Mouse (Mus musculus) embryonic facial prominence, embryonic 13.5 days (tissue): ENCODE data around the gene Polq. TPM values are rescaled to one million over a fixed set of nuclear protein-coding genes. Genes with fewer than 3 reads are reported as not detected.

Experiments
- ATAC-seq: fragments of 200-750 bp; cut with Nextera tagmentation; 2 replicates; pipeline ENCODE4 v1.8.0; 2017; ENCODE audit warnings: low read depth; ENCODE audit not compliant: insufficient number of reproducible peaks, insufficient read depth, low FRiP score, low TSS enrichment
- H3K27ac ChIP-seq: fragments of 300-500 bp; sonication (generic); 2 replicates; pipeline ENCODE4 v1.5.1; 2015; ENCODE audit warnings: moderate library complexity, mild to moderate bottlenecking, inconsistent platforms
- H3K27me3 ChIP-seq: fragments of 300-500 bp; sonication (generic); 2 replicates; pipeline ENCODE4 v1.6.1; 2015; ENCODE audit warnings: mild to moderate bottlenecking, inconsistent platforms
- H3K36me3 ChIP-seq: fragments of 300-500 bp; sonication (generic); 2 replicates; pipeline ENCODE4 v1.6.1; 2015; ENCODE audit warnings: mild to moderate bottlenecking, inconsistent platforms
- H3K4me1 ChIP-seq: fragments of 300-500 bp; sonication (generic); 2 replicates; pipeline ENCODE4 v1.6.1; 2015; ENCODE audit warnings: inconsistent platforms
- H3K4me2 ChIP-seq: fragments of 300-500 bp; sonication (generic); 2 replicates; pipeline ENCODE4 v1.6.1; 2015; ENCODE audit warnings: moderate library complexity, mild to moderate bottlenecking, inconsistent platforms
- H3K4me3 ChIP-seq: fragments of 300-500 bp; sonication (generic); 2 replicates; pipeline ENCODE4 v1.5.1; 2015; ENCODE audit warnings: mild to moderate bottlenecking, inconsistent platforms
- H3K9ac ChIP-seq: fragments of 300-500 bp; sonication (generic); 2 replicates; pipeline ENCODE4 v1.6.1; 2015; ENCODE audit warnings: mild to moderate bottlenecking, inconsistent platforms
- H3K9me3 ChIP-seq: fragments of 300-500 bp; sonication (generic); 2 replicates; pipeline ENCODE4 v1.6.1; 2016; ENCODE audit warnings: inconsistent platforms
- WGBS: fragments of 180-500 bp; shearing (Covaris S2); methylation state at CpG from one replicate; pipeline ENCODE4 v1.1.7; 2015; ENCODE audit warnings: mixed read lengths; 5-methylcytosine and 5-hydroxymethylcytosine counted together
- polyA plus RNA-seq: library from polyadenylated mRNA; unstranded; fragments of >200 nt; fragmentation: Nextera tagmentation; extraction: Ambion mirVana; gene quantifications from 2 replicates; pipeline ENCODE4 v1.2.1, GENCODE M21; 2015

Polq gene
- 9.1 and 9.4 TPM in 2 replicates for polyA plus RNA-seq

DNA sequence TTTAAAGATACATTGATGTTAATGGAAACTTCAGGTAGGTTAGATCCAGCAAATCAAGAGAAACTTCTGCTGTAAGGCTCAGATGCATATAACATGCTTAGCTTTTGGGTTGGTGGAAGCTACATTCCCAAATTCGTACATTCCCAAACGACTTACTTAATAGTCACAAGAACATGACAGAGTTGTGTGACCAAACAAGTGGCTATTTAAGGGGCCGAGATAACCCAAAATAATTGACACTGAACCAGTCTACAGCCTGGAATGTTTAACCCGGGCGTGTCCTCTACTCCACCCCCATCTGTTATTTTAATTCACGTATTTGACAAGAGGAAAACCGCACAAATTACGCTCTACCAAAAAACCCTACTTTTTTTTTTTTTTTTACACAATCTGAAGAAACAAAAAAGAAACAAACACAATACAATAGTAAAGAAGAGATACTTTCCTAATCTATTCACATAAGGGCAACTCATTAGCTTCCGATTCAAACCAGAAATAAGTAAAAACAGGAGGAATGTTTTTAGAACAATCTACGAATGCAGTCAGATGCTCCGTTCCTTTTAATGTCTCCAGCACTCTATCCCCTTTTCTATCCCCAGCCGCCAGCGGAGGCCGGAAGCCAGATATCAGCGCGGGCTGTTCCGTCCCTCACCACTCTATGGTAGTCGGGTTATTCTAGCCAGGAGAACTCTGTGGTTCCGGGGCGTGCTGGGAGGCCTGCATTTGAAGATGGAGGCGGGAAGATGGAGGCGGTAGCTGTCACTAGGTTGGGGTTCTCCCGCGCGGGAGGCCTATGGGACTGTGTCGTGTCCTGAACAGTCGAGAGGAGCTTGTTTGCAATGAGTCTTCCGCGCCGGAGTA, at the start of gene Polq:
Gene Polq, plus strand, starts transcription at position 726 of the 861 bp plus-strand sequence.
- Histone ChIP-seq H3K4me3 (peak within 1 kb of the TSS; percentile 73), H3K4me1 (peaks cover 14% of the 10 kb centered on the region), H3K9ac (peak within 1 kb of the TSS; percentile 79), H3K27ac (no peak within 1 kb of the TSS), H3K4me2 (peak within 1 kb of the TSS; percentile 82), H3K9me3 (no peaks in the 10 kb centered on the region), H3K36me3 (peaks cover 8% of the 10 kb centered on the region; the same call in 1 of the 2 replicates), H3K27me3 (no peaks in the 10 kb centered on the region)
- peak; percentile 91 for ATAC-seq
- 4% methylated on average over 30 of the region's 30 CpGs for WGBS

DNA sequence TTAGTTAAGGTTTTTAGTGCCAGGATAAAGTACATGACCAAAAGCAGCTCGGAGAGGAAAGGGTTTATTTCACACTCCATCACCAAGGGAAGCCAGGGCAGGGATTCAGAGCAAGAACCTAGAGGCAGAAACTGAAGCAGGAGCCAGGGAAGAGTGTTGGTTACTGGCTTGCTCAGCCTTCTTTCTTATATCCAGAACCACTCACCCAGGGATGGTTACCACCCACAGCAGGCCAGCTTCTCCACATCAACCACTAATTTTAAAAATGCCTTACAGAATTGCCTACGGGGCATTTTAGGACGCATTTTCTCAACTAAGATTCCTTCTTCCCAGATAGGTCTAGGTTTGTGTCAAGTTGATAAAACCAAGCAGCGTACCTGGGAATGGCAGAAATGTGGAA, 48.2 kb upstream of the Polq start:
- no peak overlapping the region for H3K4me3 ChIP-seq
- no peaks in the 10 kb centered on the region for H3K27me3 ChIP-seq
- no peaks in the 10 kb centered on the region for H3K9me3 ChIP-seq
- H3K4me2 ChIP-seq = no peak overlapping the region
- H3K4me1 ChIP-seq = no peaks in the 10 kb centered on the region
- H3K36me3 ChIP-seq = no peaks in the 10 kb centered on the region
- no peak overlapping the region for H3K27ac ChIP-seq
- ATAC-seq = no peak
- no peak overlapping the region for H3K9ac ChIP-seq
- WGBS = 82% methylated on average over 4 of the region's 4 CpGs

DNA sequence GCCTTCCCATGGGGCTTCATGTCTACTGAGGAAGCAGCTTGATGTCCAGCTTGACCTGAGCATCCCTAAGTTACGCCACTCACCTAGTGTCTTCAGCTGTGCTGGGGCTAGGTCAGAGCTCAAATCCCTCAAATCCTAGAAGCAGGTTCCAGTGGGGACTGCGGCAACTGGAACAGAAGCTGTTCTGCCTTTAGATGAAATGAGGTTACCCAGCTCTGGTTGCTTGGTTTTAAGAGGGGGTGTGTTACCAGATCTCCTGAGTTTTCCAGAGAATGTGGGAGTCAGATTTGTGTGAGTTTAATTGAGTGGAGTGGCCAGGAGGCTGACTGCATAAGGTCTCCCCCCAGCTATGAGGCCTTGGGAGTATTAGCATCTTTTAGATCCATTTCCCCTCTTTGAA, 32.5 kb upstream of the Polq start:
- Histone ChIP-seq H3K9ac (no peak overlapping the region), H3K27ac (no peak overlapping the region), H3K27me3 (no peaks in the 10 kb centered on the region), H3K4me3 (no peak overlapping the region), H3K9me3 (peaks cover 3% of the 10 kb centered on the region; the same call in 1 of the 2 replicates), H3K4me2 (no peak overlapping the region), H3K4me1 (no peaks in the 10 kb centered on the region), H3K36me3 (no peaks in the 10 kb centered on the region)
- no peak for ATAC-seq
- 90% methylated on average over 2 of the region's 2 CpGs for WGBS

DNA sequence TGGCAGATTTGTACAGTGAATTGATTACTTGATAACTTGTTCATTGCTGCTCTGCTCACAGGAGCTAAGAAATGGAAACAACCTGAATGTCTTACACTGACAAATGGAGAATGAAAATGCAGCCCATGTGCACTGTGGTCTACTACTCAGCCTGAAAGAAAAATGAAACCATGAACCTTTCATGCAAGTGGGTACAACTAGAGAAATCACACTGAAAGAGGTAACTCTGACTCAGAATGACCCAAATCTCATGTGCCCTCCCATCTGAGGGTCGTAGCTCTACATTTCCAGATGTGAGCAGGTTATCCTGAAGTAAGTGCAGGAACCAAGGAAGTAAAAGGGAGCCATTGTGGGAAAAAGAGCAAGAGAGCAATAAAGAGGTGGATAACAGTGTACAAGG, 27.8 kb upstream of the Polq start:
- Histone ChIP-seq H3K27me3 (no peaks in the 10 kb centered on the region), H3K4me3 (no peak overlapping the region), H3K9me3 (peaks cover 3% of the 10 kb centered on the region; the same call in 1 of the 2 replicates), H3K4me2 (no peak overlapping the region), H3K4me1 (0 out of 2 replicates have a peak, but pooled peaks cover under 1% of the 10 kb centered on the region), H3K27ac (no peak overlapping the region), H3K36me3 (no peaks in the 10 kb centered on the region), H3K9ac (no peak overlapping the region)
- WGBS = 78% methylated on average over 1 of the region's 1 CpGs
- no peak for ATAC-seq

DNA sequence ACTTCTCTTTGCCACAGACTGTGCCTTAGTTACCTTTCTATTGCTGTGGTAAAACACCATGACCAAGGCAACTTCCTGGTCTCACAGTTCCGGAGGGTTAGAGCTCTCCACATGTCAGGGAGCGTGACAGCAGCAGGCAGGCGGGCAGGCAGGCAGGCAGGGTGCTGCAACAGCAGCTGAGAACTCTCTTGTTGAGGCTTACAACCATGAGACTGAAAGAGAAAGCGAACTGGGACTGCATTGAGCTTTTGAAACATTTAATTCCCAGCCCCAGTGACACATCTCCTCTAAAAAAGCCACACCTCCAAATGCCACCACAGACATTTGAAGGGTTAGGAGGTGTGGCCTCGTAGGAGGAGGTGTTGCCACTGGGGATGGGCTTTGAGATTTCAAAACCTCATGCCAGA, 25.9 kb upstream of the Polq start:
- WGBS = 61% methylated on average over 5 of the region's 5 CpGs

DNA sequence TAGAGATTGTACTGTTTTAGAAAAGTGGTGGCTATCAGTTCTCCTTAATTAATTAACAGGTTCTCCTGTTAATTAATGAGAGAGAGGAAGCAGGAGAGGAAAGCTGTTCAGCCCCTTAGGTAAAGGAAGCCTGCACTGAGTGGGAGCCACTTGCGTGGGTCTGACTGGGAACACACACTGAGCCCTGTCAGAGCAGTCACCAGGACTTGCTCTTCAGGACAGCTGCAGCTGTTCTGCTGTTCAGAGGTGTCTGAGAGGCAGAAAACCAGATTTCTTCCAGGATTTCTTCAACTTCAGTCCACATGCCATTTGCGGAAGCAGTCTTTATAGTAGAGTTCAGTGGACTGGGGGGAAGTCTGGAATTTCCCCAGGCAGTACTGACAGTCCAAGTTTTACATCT, 24.2 kb upstream of the Polq start:
- Histone ChIP-seq H3K27ac (no peak overlapping the region), H3K9me3 (no peaks in the 10 kb centered on the region), H3K4me3 (no peak overlapping the region), H3K9ac (no peak overlapping the region), H3K36me3 (no peaks in the 10 kb centered on the region), H3K4me2 (no peak overlapping the region), H3K27me3 (no peaks in the 10 kb centered on the region), H3K4me1 (peaks cover 17% of the 10 kb centered on the region)
- 74% methylated on average over 2 of the region's 2 CpGs for WGBS
- ATAC-seq = no peak

More for the DNA sequence above, 25.9 kb upstream of the Polq start:
- Histone ChIP-seq H3K9ac (no peak overlapping the region), H3K27ac (no peak overlapping the region), H3K4me1 (peaks cover 17% of the 10 kb centered on the region), H3K4me2 (no peak overlapping the region), H3K9me3 (peaks cover 3% of the 10 kb centered on the region; the same call in 1 of the 2 replicates), H3K4me3 (no peak overlapping the region), H3K36me3 (no peaks in the 10 kb centered on the region), H3K27me3 (no peaks in the 10 kb centered on the region)
- no peak for ATAC-seq

DNA sequence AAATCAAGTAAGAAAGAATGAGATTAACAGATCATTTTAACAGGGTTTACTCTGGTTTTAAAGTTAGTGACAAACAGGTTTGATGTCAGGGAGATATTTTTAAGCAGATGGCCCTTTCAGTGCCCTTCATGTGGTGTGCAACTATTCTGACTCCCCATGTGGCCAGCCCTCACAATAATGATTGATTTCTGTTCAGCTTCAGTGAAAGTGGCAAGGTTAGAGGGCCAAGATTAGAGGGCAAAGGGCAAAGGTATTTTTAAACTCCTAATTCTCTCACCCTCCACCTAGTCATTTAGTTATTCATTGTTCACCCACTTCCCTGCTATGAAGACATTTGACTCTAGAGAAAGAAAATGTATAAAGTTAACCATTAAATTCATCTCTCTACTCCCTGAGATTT, 23.5 kb upstream of the Polq start:
- Histone ChIP-seq H3K9ac (no peak overlapping the region), H3K4me1 (peaks cover 17% of the 10 kb centered on the region), H3K27me3 (no peaks in the 10 kb centered on the region), H3K4me3 (no peak overlapping the region), H3K36me3 (no peaks in the 10 kb centered on the region), H3K27ac (no peak overlapping the region), H3K4me2 (no peak overlapping the region), H3K9me3 (no peaks in the 10 kb centered on the region)
- no peak for ATAC-seq

DNA sequence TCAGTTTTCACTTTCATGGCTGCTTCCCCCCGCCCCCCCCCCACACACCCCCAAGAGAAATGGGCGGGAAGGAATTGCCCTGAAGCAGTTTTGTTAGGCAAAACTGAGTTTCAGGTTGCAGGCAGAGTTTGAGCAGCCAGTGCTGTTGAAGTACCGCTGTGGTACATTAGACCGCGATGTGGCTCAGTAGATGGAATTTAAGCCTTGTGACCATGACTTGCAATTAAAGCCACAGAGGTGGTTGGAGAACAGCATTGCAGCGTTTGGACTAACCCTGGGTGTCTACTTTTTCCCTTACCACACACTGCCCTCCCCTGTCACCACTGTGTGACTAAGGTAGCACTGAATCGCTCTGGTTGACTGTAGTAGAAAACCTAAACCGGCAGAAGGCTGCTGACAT, 22.1 kb upstream of the Polq start:
- WGBS = 22% methylated on average over 8 of the region's 8 CpGs
- H3K9ac ChIP-seq = no peak overlapping the region
- H3K4me1 ChIP-seq = peaks cover 17% of the 10 kb centered on the region
- 0 out of 2 replicates have a peak, but pooled peaks have one; percentile 52 for ATAC-seq
- H3K4me3 ChIP-seq = no peak overlapping the region
- H3K27ac ChIP-seq = no peak overlapping the region
- no peaks in the 10 kb centered on the region for H3K36me3 ChIP-seq
- no peaks in the 10 kb centered on the region for H3K9me3 ChIP-seq
- no peaks in the 10 kb centered on the region for H3K27me3 ChIP-seq
- peak overlapping the region; percentile 49 for H3K4me2 ChIP-seq

DNA sequence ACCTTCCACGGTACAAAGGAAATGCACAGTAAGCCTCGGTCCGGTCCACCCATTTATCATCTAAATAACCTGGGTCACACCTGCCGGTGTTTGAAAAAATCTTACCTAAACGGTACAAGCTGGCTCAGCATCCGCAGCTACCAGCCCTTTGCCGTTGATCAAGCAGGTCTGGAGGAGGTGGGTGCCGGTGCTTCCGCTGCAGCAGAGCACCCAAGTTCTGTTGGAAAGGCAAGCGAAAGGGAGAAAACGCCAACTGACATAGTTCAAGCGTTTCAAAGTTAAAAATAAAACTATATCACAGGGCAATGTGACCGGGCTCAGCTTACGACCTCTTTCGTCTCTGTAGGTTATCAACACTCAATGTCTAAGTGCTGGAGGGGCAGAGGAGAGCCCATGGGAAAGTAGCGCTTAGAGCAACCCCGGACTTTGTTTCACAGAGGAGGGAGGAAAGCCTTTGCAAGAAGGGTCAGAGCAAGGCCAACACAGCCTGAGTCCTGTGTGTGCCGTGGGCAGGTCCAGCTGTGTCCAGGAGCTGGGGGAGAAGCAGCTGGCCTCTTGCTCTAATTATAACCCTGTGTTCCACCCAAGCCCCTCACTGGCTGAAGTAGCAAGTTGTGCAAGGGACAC, 21.5 kb upstream of the Polq start, which contains the start of gene Fbxo40:
Gene Fbxo40, minus strand, starts transcription at position 469 of the 627 bp plus-strand sequence.
- Histone ChIP-seq H3K36me3 (no peaks in the 10 kb centered on the region), H3K4me2 (peak within 1 kb of the TSS; percentile 49), H3K4me1 (peaks cover 17% of the 10 kb centered on the region), H3K4me3 (no peak within 1 kb of the TSS), H3K9ac (no peak within 1 kb of the TSS), H3K9me3 (no peaks in the 10 kb centered on the region), H3K27ac (no peak within 1 kb of the TSS), H3K27me3 (no peaks in the 10 kb centered on the region)
- ATAC-seq = no peak
- WGBS = 59% methylated on average over 18 of the region's 18 CpGs

DNA sequence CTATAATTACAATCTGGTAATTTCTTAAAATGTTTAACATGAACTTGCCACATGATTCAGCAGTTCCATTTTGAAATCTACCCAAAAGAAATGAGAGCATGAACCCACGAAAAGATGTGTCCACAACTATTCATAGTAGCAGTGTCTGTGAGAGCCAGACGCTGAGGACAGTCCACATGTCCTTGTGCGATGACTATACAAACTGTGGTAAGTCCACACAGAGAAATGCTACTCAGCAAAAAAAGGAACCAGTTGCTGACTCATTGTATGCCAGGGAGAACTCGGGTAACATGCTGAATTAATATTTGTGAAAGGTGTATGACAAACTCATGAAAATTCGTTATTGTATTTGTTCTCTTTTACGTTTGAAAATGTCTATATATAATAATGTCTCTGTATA, 13.9 kb upstream of the Polq start:
- H3K36me3 ChIP-seq = no peaks in the 10 kb centered on the region
- no peak overlapping the region for H3K4me2 ChIP-seq
- 79% methylated on average over 6 of the region's 6 CpGs for WGBS

DNA sequence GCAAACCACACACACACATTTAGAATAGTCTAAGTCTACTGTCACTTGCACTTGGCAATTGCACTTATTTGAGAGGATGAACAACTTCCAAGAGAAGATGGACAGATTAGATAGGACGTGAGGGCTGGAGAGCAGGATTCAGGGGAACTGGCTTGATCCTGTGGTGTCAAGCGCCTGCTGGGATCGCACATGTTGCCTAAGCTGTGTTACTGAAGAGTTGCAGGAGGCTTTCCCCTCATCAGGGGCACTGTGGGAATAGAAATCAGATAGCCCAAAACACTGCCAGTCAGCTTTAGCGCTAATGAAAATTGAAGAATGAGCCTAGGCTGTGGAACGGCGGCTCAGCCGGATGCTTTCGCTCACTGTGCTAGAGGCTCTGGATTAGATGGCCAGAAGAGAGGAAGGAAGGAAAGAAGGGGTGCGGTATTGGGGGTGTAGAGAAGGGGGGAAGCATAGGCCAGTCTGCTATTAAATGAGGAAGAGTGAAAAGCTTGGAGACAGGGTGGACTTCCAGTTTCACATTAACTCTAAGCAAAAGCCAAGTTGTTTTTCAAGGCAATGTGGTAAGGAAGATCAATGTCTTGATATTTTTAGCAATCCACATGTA, 12.1 kb upstream of the Polq start:
- H3K4me2 ChIP-seq = no peak overlapping the region
- no peaks in the 10 kb centered on the region for H3K4me1 ChIP-seq
- H3K4me3 ChIP-seq = no peak overlapping the region
- no peaks in the 10 kb centered on the region for H3K9me3 ChIP-seq
- no peak overlapping the region for H3K27ac ChIP-seq
- WGBS = 79% methylated on average over 9 of the region's 9 CpGs
- H3K9ac ChIP-seq = no peak overlapping the region
- H3K27me3 ChIP-seq = no peaks in the 10 kb centered on the region
- ATAC-seq = no peak
- H3K36me3 ChIP-seq = no peaks in the 10 kb centered on the region

More for the DNA sequence above, 13.9 kb upstream of the Polq start:
- no peak for ATAC-seq
- Histone ChIP-seq H3K4me1 (no peaks in the 10 kb centered on the region), H3K4me3 (no peak overlapping the region), H3K9ac (no peak overlapping the region), H3K27me3 (no peaks in the 10 kb centered on the region), H3K27ac (no peak overlapping the region), H3K9me3 (no peaks in the 10 kb centered on the region)
